Mouse (Mus musculus): ENCODE data around the gene Tex48. TPM values are rescaled to one million over a fixed set of nuclear protein-coding genes. Genes with fewer than 3 reads are reported as not detected.

The Tex48 gene
- not detected for polyA plus RNA-seq (2017; shearing (Covaris generic))

GRCm38 (mm10) chr4:63622378-63622835 is at the start of gene Tex48:
Tex48 (minus strand) TSS chr4:63622428.

GRCm38 (mm10) chr4:63663279-63663678 is 41.1 kb upstream of the Tex48 start, which contains the start of gene Gm11214:
Gm11214 (minus strand) TSS chr4:63663379.

GRCm38 (mm10) chr4:63604945-63605344 is 17.3 kb downstream of the Tex48 start, which contains the start of gene Gm11213:
Gm11213 (minus strand) TSS chr4:63605261.

GRCm38 (mm10) chr4:63558407-63559081 is 63.7 kb downstream of the Tex48 start, which contains the start of gene Tmem268:
Tmem268 (plus strand) TSS chr4:63558781.

Other genes with a start within 250 kb of the Tex48 start
- gene Akna, start 219.1 kb downstream of the Tex48 start, polyA plus RNA-seq (2017; shearing (Covaris generic)), result 334 TPM
- gene Whrn, start 126.4 kb downstream of the Tex48 start, polyA plus RNA-seq (2017; shearing (Covaris generic)), result 18.3 TPM
- 141 TPM for gene Atp6v1g1, start 77.7 kb downstream of the Tex48 start, polyA plus RNA-seq (2017; shearing (Covaris generic))
- 27.6 TPM for gene Tmem268, start 63.6 kb downstream of the Tex48 start, polyA plus RNA-seq (2017; shearing (Covaris generic))
- gene Gm11213, start 17.2 kb downstream of the Tex48 start, polyA plus RNA-seq (2017; shearing (Covaris generic)), result not detected
- 0.60 TPM for gene Gm11214, start 41.0 kb upstream of the Tex48 start, polyA plus RNA-seq (2017; shearing (Covaris generic))
- 0.12 TPM for gene Tnfsf15, start 122.7 kb upstream of the Tex48 start, polyA plus RNA-seq (2017; shearing (Covaris generic))
- gene Tnfsf8, start 238.9 kb upstream of the Tex48 start, polyA plus RNA-seq (2017; shearing (Covaris generic)), result 42.7 TPM